Mouse (Mus musculus): ENCODE results near the gene Gatad2a.

Gene Gatad2a

GRCm38 (mm10) chr8:69874654-69875053, 121.5 kb downstream of the Gatad2a start:
- DNase-seq (ENCODE audit: low read depth, low spot score) = no peak

- DNase-seq (ENCODE audit: low read depth, low spot score) = peak; percentile 34
Observed at GRCm38 (mm10) chr8:69874155-69874554, 122.0 kb downstream of the Gatad2a start.

- no peak for DNase-seq (ENCODE audit: low read depth, low spot score)
Observed at GRCm38 (mm10) chr8:69870907-69871306, 125.3 kb downstream of the Gatad2a start.

- DNase-seq (ENCODE audit: low read depth, low spot score) = no peak
Observed at GRCm38 (mm10) chr8:69870003-69870765, 126.0 kb downstream of the Gatad2a start.

- no peak for DNase-seq (ENCODE audit: low read depth, low spot score)
Observed at GRCm38 (mm10) chr8:69867696-69868326, 128.4 kb downstream of the Gatad2a start.

GRCm38 (mm10) chr8:69864180-69864579, 132.0 kb downstream of the Gatad2a start:
- DNase-seq (ENCODE audit: low read depth, low spot score) = no peak

GRCm38 (mm10) chr8:69863387-69864020, 132.7 kb downstream of the Gatad2a start:
- DNase-seq (ENCODE audit: low read depth, low spot score) = no peak

GRCm38 (mm10) chr8:69861251-69861650, 134.9 kb downstream of the Gatad2a start:
- no peak for DNase-seq (ENCODE audit: low read depth, low spot score)

- no peak for DNase-seq (ENCODE audit: low read depth, low spot score)
Observed at GRCm38 (mm10) chr8:69860807-69861206, 135.4 kb downstream of the Gatad2a start.

All from retina, adult 2 months (tissue).